Mouse (Mus musculus) frontal cortex, adult 2 months (tissue): ENCODE data around the gene Gm13693. TPM values are rescaled to one million over a fixed set of nuclear protein-coding genes. Genes with fewer than 3 reads are reported as not detected.
"Not testable (repeated sequence)": the region's sequence is repeated elsewhere in the genome, so short reads cannot be mapped to it uniquely, and the experiment has no call there.

ENCODE experiments used
- DNase-seq, 2 experiments: peaks; one replicate each; pipeline ENCODE4 v3.0.0; 2022; ENCODE audit warnings: low spot score in 1 of 2; ENCODE audit errors: extremely low spot score in 1 of 2
- polyA plus RNA-seq: library from polyadenylated mRNA; depleted of rRNA; stranded (reverse); fragments of >200 nt; gene quantifications from 2 replicates; pipeline ENCODE4 v1.2.3, GENCODE M21; 2012; rRNA removed

Gm13693 gene
- not detected in 2 replicates for polyA plus RNA-seq

- DNase-seq = not testable (repeated sequence)
Measured at GRCm38 (mm10) chr2:83961203-83961602, at the start of gene Gm13693. TSS of gene Gm13693 (plus strand) at chr2:83961503.

GRCm38 (mm10) chr2:83929478-83930088 lies 31.7 kb upstream of the Gm13693 start:
- DNase-seq = no peak

- peak; percentile 90 to 95 for DNase-seq
Measured at GRCm38 (mm10) chr2:83940931-83941361, 20.4 kb upstream of the Gm13693 start, which contains the start of gene Zswim2. TSS of gene Zswim2 (minus strand) at chr2:83941228.

GRCm38 (mm10) chr2:83941378-83941777 lies 19.9 kb upstream of the Gm13693 start:
- DNase-seq = no peak

GRCm38 (mm10) chr2:83941792-83942191 lies 19.5 kb upstream of the Gm13693 start:
- DNase-seq = no peak

GRCm38 (mm10) chr2:83955393-83955792 lies 5.9 kb upstream of the Gm13693 start, which contains the start of gene Gm13698:
TSS of gene Gm13698 (plus strand) at chr2:83955693.
- not testable (repeated sequence) for DNase-seq

GRCm38 (mm10) chr2:83967013-83967412 lies 5.7 kb downstream of the Gm13693 start, which contains the start of gene Gm13695:
TSS of gene Gm13695 (plus strand) at chr2:83967313.
- not testable (repeated sequence) for DNase-seq

- not testable (repeated sequence) for DNase-seq
Measured at GRCm38 (mm10) chr2:83972823-83973222, 11.5 kb downstream of the Gm13693 start, which contains the start of gene Gm13696. TSS of gene Gm13696 (plus strand) at chr2:83973123.

- not testable (repeated sequence) for DNase-seq
Measured at GRCm38 (mm10) chr2:83978633-83979032, 17.3 kb downstream of the Gm13693 start, which contains the start of gene Gm13694. TSS of gene Gm13694 (plus strand) at chr2:83978933.

GRCm38 (mm10) chr2:83984443-83984842 lies 23.1 kb downstream of the Gm13693 start, which contains the start of gene Gm13697:
TSS of gene Gm13697 (plus strand) at chr2:83984743.
- not testable (repeated sequence) for DNase-seq

- not testable (repeated sequence) for DNase-seq
Measured at GRCm38 (mm10) chr2:83990253-83990652, 28.9 kb downstream of the Gm13693 start, which contains the start of gene Gm13691. TSS of gene Gm13691 (plus strand) at chr2:83990553.

- DNase-seq = not testable (repeated sequence)
Measured at GRCm38 (mm10) chr2:83993639-83994255, 32.4 kb downstream of the Gm13693 start.

GRCm38 (mm10) chr2:83994526-83994925 lies 33.2 kb downstream of the Gm13693 start:
- DNase-seq = not testable (repeated sequence)

- no peak for DNase-seq
Measured at GRCm38 (mm10) chr2:84008913-84009312, 47.6 kb downstream of the Gm13693 start.

GRCm38 (mm10) chr2:84009818-84010217 lies 48.5 kb downstream of the Gm13693 start:
- no peak for DNase-seq

Other genes starting within 250 kb of the Gm13693 start
- 88.1 and 97.6 TPM in 2 replicates for gene Itgav, start 237.1 kb upstream of the Gm13693 start, polyA plus RNA-seq
- 199 and 209 TPM in 2 replicates for gene Fam171b, start 148.9 kb upstream of the Gm13693 start, polyA plus RNA-seq
- gene Zswim2, start 20.3 kb upstream of the Gm13693 start, polyA plus RNA-seq = not detected in 2 replicates
- gene Gm13698, start 5.8 kb upstream of the Gm13693 start, polyA plus RNA-seq = not detected in 2 replicates
- gene Gm13695, start 5.8 kb downstream of the Gm13693 start, polyA plus RNA-seq = not detected in 2 replicates
- gene Gm13696, start 11.6 kb downstream of the Gm13693 start, polyA plus RNA-seq = not detected in 2 replicates
- gene Gm13694, start 17.4 kb downstream of the Gm13693 start, polyA plus RNA-seq = not detected in 2 replicates
- not detected in 2 replicates for gene Gm13697, start 23.2 kb downstream of the Gm13693 start, polyA plus RNA-seq
- gene Gm13691, start 29.1 kb downstream of the Gm13693 start, polyA plus RNA-seq = not detected in 2 replicates